Mouse (Mus musculus) myocyte (in vitro differentiated cells): ENCODE measurements around the gene Gpr156. TPM values are rescaled to one million over a fixed set of nuclear protein-coding genes. Genes with fewer than 3 reads are reported as not detected.

Experiments
- H3K27me3 ChIP-seq: one replicate; pipeline ENCODE4 v1.6.1; 2011; ENCODE audit not compliant: control insufficient read depth, insufficient read depth, insufficient read length
- H3K36me3 ChIP-seq: one replicate; pipeline ENCODE4 v1.6.1; 2011; ENCODE audit not compliant: control insufficient read depth, insufficient read depth
- H3K4me2 ChIP-seq: one replicate; pipeline ENCODE4 v1.6.1; 2011; ENCODE audit warnings: low read depth, control low read depth
- H3K4me3 ChIP-seq: one replicate; pipeline ENCODE4 v1.5.1; 2011; ENCODE audit warnings: mild to moderate bottlenecking, control low read depth, moderate library complexity
- H3K79me2 ChIP-seq: one replicate; pipeline ENCODE4 v1.6.1; 2011; ENCODE audit not compliant: control insufficient read depth, insufficient read depth
- H3ac ChIP-seq: one replicate; pipeline ENCODE4 v1.6.1; 2011; ENCODE audit not compliant: control insufficient read depth, insufficient read length
- CEBPB ChIP-seq: IDR thresholded peaks from 2 replicates; pipeline ENCODE4 v1.6.1; 2011; ENCODE audit warnings: mild to moderate bottlenecking, moderate library complexity; ENCODE audit not compliant: poor library complexity, insufficient read depth, severe bottlenecking
- E2F4 ChIP-seq: IDR thresholded peaks from one replicate; pipeline ENCODE4 v1.6.1; 2011; ENCODE audit warnings: mild to moderate bottlenecking, control low read depth, moderate library complexity; ENCODE audit not compliant: insufficient read depth
- MAX ChIP-seq: IDR thresholded peaks from one replicate; pipeline ENCODE4 v1.6.1; 2011; ENCODE audit warnings: low read depth, mild to moderate bottlenecking, control low read depth
- MYOD1 ChIP-seq, 3 experiments: IDR thresholded peaks; one replicate each; pipeline ENCODE4 v1.6.1; 2011; ENCODE audit warnings: control low read depth in 2 of 3, low read depth in 2 of 3, mild to moderate bottlenecking in 2 of 3, moderate library complexity in 1 of 3; ENCODE audit not compliant: insufficient read length in 2 of 3, control insufficient read depth in 1 of 3
- MYOG ChIP-seq, 3 experiments: IDR thresholded peaks; one replicate each; pipeline ENCODE4 v1.6.1; 2011; ENCODE audit warnings: control low read depth in 2 of 3, low read depth in 2 of 3, mild to moderate bottlenecking in 2 of 3; ENCODE audit not compliant: insufficient read length in 2 of 3, control insufficient read depth in 1 of 3, insufficient read depth in 1 of 3
- POLR2A ChIP-seq: IDR thresholded peaks from one replicate; pipeline ENCODE4 v1.6.1; 2011; ENCODE audit warnings: low read depth, mild to moderate bottlenecking, control low read depth, moderate library complexity; ENCODE audit not compliant: insufficient read length
- POLR2AphosphoS2 ChIP-seq: IDR thresholded peaks from one replicate; pipeline ENCODE4 v1.6.1; 2011; ENCODE audit warnings: low read depth, control low read depth; ENCODE audit not compliant: insufficient read length
- REST ChIP-seq: IDR thresholded peaks from one replicate; pipeline ENCODE4 v1.6.1; 2011; ENCODE audit warnings: mild to moderate bottlenecking, control low read depth, moderate library complexity; ENCODE audit not compliant: insufficient read depth, insufficient read length
- SRF ChIP-seq: IDR thresholded peaks from one replicate; pipeline ENCODE4 v1.6.1; 2011; ENCODE audit warnings: low read depth; ENCODE audit not compliant: control insufficient read depth, insufficient read length
- TCF12 ChIP-seq: IDR thresholded peaks from one replicate; pipeline ENCODE4 v1.6.1; 2011; ENCODE audit warnings: mild to moderate bottlenecking, control low read depth; ENCODE audit not compliant: poor library complexity, insufficient read depth, severe bottlenecking
- TCF3 ChIP-seq: IDR thresholded peaks from one replicate; pipeline ENCODE4 v1.6.1; 2011; ENCODE audit warnings: low read depth, control low read depth; ENCODE audit not compliant: insufficient read length
- USF1 ChIP-seq: IDR thresholded peaks from one replicate; pipeline ENCODE4 v1.6.1; 2011; ENCODE audit warnings: low read depth, mild to moderate bottlenecking, control low read depth, moderate library complexity
- polyA plus RNA-seq: library from polyadenylated mRNA; unstranded; fragments of >200 nt; fragmentation: generic; extraction: Trizol; gene quantifications from one replicate; pipeline ENCODE4 v1.2.1, GENCODE M21; 2012; ENCODE audit warnings: missing spikeins

Gpr156 gene
- polyA plus RNA-seq, 1 experiment, result 0.06 TPM

- TF ChIP-seq MAX (no peak), TCF12 (no peak), MYOG (IDR thresholded peaks at IDR 0.05; ENCODE audit: control insufficient read depth in 1 of 3, insufficient read depth in 1 of 3, insufficient read length in 2 of 3, low read depth in 2 of 3) (no peak)
- H3K36me3 ChIP-seq, result no peaks in the 10 kb centered on the region
- no peak overlapping the region for H3K4me2 ChIP-seq
- H3K4me3 ChIP-seq, result no peak overlapping the region
- no peaks in the 10 kb centered on the region for H3K27me3 ChIP-seq
- H3ac ChIP-seq, result no peak overlapping the region
- H3K79me2 ChIP-seq, result no peaks in the 10 kb centered on the region
Observed at GRCm38 (mm10) chr16:38005471-38005870, 89.2 kb downstream of the Gpr156 start.

- H3K27me3 ChIP-seq, result no peaks in the 10 kb centered on the region
- TF ChIP-seq TCF12 (no peak), MYOG (IDR thresholded peaks at IDR 0.05; ENCODE audit: control insufficient read depth in 1 of 3, insufficient read depth in 1 of 3, insufficient read length in 2 of 3, low read depth in 2 of 3) (no peak), MYOD1 (IDR thresholded peaks at IDR 0.05; ENCODE audit: control insufficient read depth in 1 of 3, insufficient read length in 2 of 3, low read depth in 2 of 3) (no peak), E2F4 (no peak), POLR2A (no peak), MAX (no peak), USF1 (no peak)
- no peaks in the 10 kb centered on the region for H3K36me3 ChIP-seq
- no peak overlapping the region for H3ac ChIP-seq
- H3K4me2 ChIP-seq, result no peak overlapping the region
- H3K4me3 ChIP-seq, result no peak overlapping the region
- H3K79me2 ChIP-seq, result no peaks in the 10 kb centered on the region
Observed at GRCm38 (mm10) chr16:38008371-38008770, 92.1 kb downstream of the Gpr156 start.

GRCm38 (mm10) chr16:38009041-38009825, 92.9 kb downstream of the Gpr156 start:
- Histone ChIP-seq H3ac (no peak overlapping the region), H3K36me3 (no peaks in the 10 kb centered on the region), H3K27me3 (no peaks in the 10 kb centered on the region), H3K4me2 (no peak overlapping the region), H3K4me3 (no peak overlapping the region), H3K79me2 (no peaks in the 10 kb centered on the region)
- no peak for TF ChIP-seq TCF12

- no peak overlapping the region for H3K4me3 ChIP-seq
- TF ChIP-seq MYOD1 (IDR thresholded peaks at IDR 0.05; ENCODE audit: control insufficient read depth in 1 of 3, insufficient read length in 2 of 3, low read depth in 2 of 3) (no peak), REST (no peak), SRF (no peak), TCF3 (no peak), TCF12 (no peak), POLR2AphosphoS2 (no peak), CEBPB (no peak), POLR2A (no peak), MYOG (IDR thresholded peaks at IDR 0.05; ENCODE audit: control insufficient read depth in 1 of 3, insufficient read depth in 1 of 3, insufficient read length in 2 of 3, low read depth in 2 of 3) (no peak), USF1 (no peak), E2F4 (no peak), MAX (no peak)
- no peaks in the 10 kb centered on the region for H3K79me2 ChIP-seq
- H3K27me3 ChIP-seq, result no peaks in the 10 kb centered on the region
- no peak overlapping the region for H3ac ChIP-seq
- H3K4me2 ChIP-seq, result no peak overlapping the region
- no peaks in the 10 kb centered on the region for H3K36me3 ChIP-seq
Observed at GRCm38 (mm10) chr16:38011486-38011885, 95.2 kb downstream of the Gpr156 start.

GRCm38 (mm10) chr16:38012382-38012781, 96.1 kb downstream of the Gpr156 start:
- Histone ChIP-seq H3K36me3 (no peaks in the 10 kb centered on the region), H3K79me2 (no peaks in the 10 kb centered on the region), H3ac (no peak overlapping the region), H3K27me3 (no peaks in the 10 kb centered on the region), H3K4me2 (no peak overlapping the region), H3K4me3 (no peak overlapping the region)
- TF ChIP-seq SRF, result no peak
- no peak for TF ChIP-seq CEBPB
- no peak for TF ChIP-seq MYOG (IDR thresholded peaks at IDR 0.05; ENCODE audit: control insufficient read depth in 1 of 3, insufficient read depth in 1 of 3, insufficient read length in 2 of 3, low read depth in 2 of 3)
- no peak for TF ChIP-seq E2F4
- no peak for TF ChIP-seq TCF12
- no peak for TF ChIP-seq MAX
- no peak for TF ChIP-seq USF1
- TF ChIP-seq TCF3, result no peak
- no peak for TF ChIP-seq REST
- no peak for TF ChIP-seq MYOD1 (IDR thresholded peaks at IDR 0.05; ENCODE audit: control insufficient read depth in 1 of 3, insufficient read length in 2 of 3, low read depth in 2 of 3)
- no peak for TF ChIP-seq POLR2A
- no peak for TF ChIP-seq POLR2AphosphoS2
